Mouse (Mus musculus) CH12.LX (cell line): Measurements from ENCODE around the gene Pirb. TPM values are rescaled to one million over a fixed set of nuclear protein-coding genes. Genes with fewer than 3 reads are reported as not detected.
"Not testable (repeated sequence)": the region's sequence is repeated elsewhere in the genome, so short reads cannot be mapped to it uniquely, and the experiment has no call there.

Experiments used
- DNase-seq: peaks from one replicate; pipeline ENCODE4 v3.0.0-alpha.2; 2013; ENCODE audit errors: extremely low read depth
- H3K27ac ChIP-seq: 2 replicates; pipeline ENCODE4 v1.5.1; 2012; ENCODE audit warnings: low read depth, mild to moderate bottlenecking, control low read depth, moderate library complexity; ENCODE audit not compliant: insufficient read depth
- H3K27me3 ChIP-seq: replicated peaks from 2 replicates; pipeline ENCODE3; 2012; ENCODE audit warnings: inconsistent platforms
- H3K36me3 ChIP-seq, 2 experiments: replicated peaks in 1 of 2; 2 replicates each; pipeline versions ENCODE3 to v1.6.1; 2012; ENCODE audit warnings: inconsistent platforms in 1 of 2, low read length in 1 of 2, mild to moderate bottlenecking in 1 of 2, mixed read lengths in 1 of 2, moderate library complexity in 1 of 2; ENCODE audit not compliant: control insufficient read depth in 1 of 2, insufficient read depth in 1 of 2
- H3K4me1 ChIP-seq, 2 experiments: 2 replicates each; pipeline ENCODE4 v1.6.1; 2012; ENCODE audit warnings: inconsistent platforms in 1 of 2, moderate library complexity in 1 of 2; ENCODE audit not compliant: insufficient read depth in 2 of 2, control insufficient read depth in 1 of 2
- H3K4me2 ChIP-seq: 2 replicates; pipeline ENCODE4 v1.6.1; 2012; ENCODE audit warnings: low read depth, mild to moderate bottlenecking, control low read depth; ENCODE audit not compliant: poor library complexity, insufficient read depth, severe bottlenecking
- H3K4me3 ChIP-seq, 3 experiments: fragments of 150-350 bp in 1 of 3; sonication (generic) in 1 of 3; replicated peaks in 1 of 3; 2 replicates each; pipeline versions ENCODE3 to v1.5.1; 2011 to 2012; ENCODE audit warnings: low read depth in 2 of 3, low read length in 2 of 3, mild to moderate bottlenecking in 2 of 3, moderate library complexity in 2 of 3, control low read depth in 1 of 3, improper control_type of control experiment in 1 of 3, inconsistent platforms in 1 of 3, mixed read lengths in 1 of 3; ENCODE audit not compliant: poor library complexity in 1 of 3
- H3K79me2 ChIP-seq: replicated peaks from 2 replicates; pipeline ENCODE4 v1.6.1; 2012; ENCODE audit warnings: mild to moderate bottlenecking, moderate library complexity; ENCODE audit not compliant: control insufficient read depth, poor library complexity, insufficient read depth, severe bottlenecking; ENCODE audit errors: extremely low read depth
- H3K9ac ChIP-seq: 2 replicates; pipeline ENCODE4 v1.6.1; 2012; ENCODE audit warnings: low read depth, mild to moderate bottlenecking, control low read depth, moderate library complexity; ENCODE audit not compliant: insufficient read depth
- H3K9me3 ChIP-seq: replicated peaks from 2 replicates; pipeline ENCODE3; 2012; ENCODE audit warnings: low read length, inconsistent platforms, mixed read lengths
- BHLHE40 ChIP-seq: IDR thresholded peaks from 2 replicates; pipeline ENCODE4 v1.6.1; 2011; ENCODE audit warnings: mild to moderate bottlenecking, low read depth, low read length, improper control_type of control experiment
- CHD2 ChIP-seq: IDR thresholded peaks from 2 replicates; pipeline ENCODE4 v1.6.1; 2011; ENCODE audit warnings: low read length, improper control_type of control experiment
- CTCF ChIP-seq, 2 experiments: IDR thresholded peaks in 1 of 2; conservative IDR thresholded peaks in 1 of 2; 2 replicates each; pipeline ENCODE4 v1.5.1; 2011 to 2012; ENCODE audit warnings: low read depth in 2 of 2, low read length in 2 of 2, improper control_type of control experiment in 1 of 2, inconsistent platforms in 1 of 2, mild to moderate bottlenecking in 1 of 2, moderate library complexity in 1 of 2
- E2F4 ChIP-seq: IDR thresholded peaks from 2 replicates; pipeline ENCODE4 v1.6.1; 2011; ENCODE audit warnings: low read depth, low read length, improper control_type of control experiment; ENCODE audit not compliant: insufficient replicate concordance
- ELF1 ChIP-seq: IDR thresholded peaks from 2 replicates; pipeline ENCODE4 v1.6.1; 2014; ENCODE audit warnings: low read depth, mild to moderate bottlenecking, inconsistent platforms, low read length, improper control_type of control experiment
- EP300 ChIP-seq: IDR thresholded peaks from 2 replicates; pipeline ENCODE4 v1.6.1; 2011; ENCODE audit warnings: low read length, improper control_type of control experiment
- GABPA ChIP-seq: IDR thresholded peaks from 2 replicates; pipeline ENCODE4 v1.6.1; 2012; ENCODE audit warnings: low read depth, low read length, improper control_type of control experiment, inconsistent platforms; ENCODE audit not compliant: insufficient replicate concordance
- IRF4 ChIP-seq: IDR thresholded peaks from 2 replicates; pipeline ENCODE4 v1.6.1; 2014; ENCODE audit warnings: low read depth, mild to moderate bottlenecking, inconsistent platforms, low read length, improper control_type of control experiment
- KAT2A ChIP-seq: IDR thresholded peaks from 2 replicates; pipeline ENCODE4 v1.6.1; 2012; ENCODE audit warnings: low read length, improper control_type of control experiment, inconsistent platforms; ENCODE audit not compliant: insufficient replicate concordance
- MAX ChIP-seq: IDR thresholded peaks from 2 replicates; pipeline ENCODE4 v1.6.1; 2011; ENCODE audit warnings: low read length, improper control_type of control experiment
- MAZ ChIP-seq: IDR thresholded peaks from 2 replicates; pipeline ENCODE4 v1.6.1; 2012; ENCODE audit warnings: low read depth, mild to moderate bottlenecking, inconsistent platforms, low read length, improper control_type of control experiment, moderate library complexity
- MEF2A ChIP-seq: IDR thresholded peaks from 2 replicates; pipeline ENCODE4 v1.6.1; 2014; ENCODE audit warnings: low read depth, mild to moderate bottlenecking, inconsistent platforms, low read length, improper control_type of control experiment, borderline replicate concordance
- MXI1 ChIP-seq: IDR thresholded peaks from 2 replicates; pipeline ENCODE4 v1.6.1; 2011; ENCODE audit warnings: mild to moderate bottlenecking, low read depth, low read length, improper control_type of control experiment
- NELFE ChIP-seq: IDR thresholded peaks from 2 replicates; pipeline ENCODE4 v1.6.1; 2011; ENCODE audit warnings: low read depth, low read length, improper control_type of control experiment
- POLR2A ChIP-seq: IDR thresholded peaks from 2 replicates; pipeline ENCODE4 v1.6.1; 2011; ENCODE audit warnings: low read depth, mild to moderate bottlenecking, improper control_type of control experiment, low read length
- POLR2AphosphoS2 ChIP-seq: IDR thresholded peaks from 2 replicates; pipeline ENCODE4 v1.6.1; 2011; ENCODE audit warnings: low read depth, low read length, improper control_type of control experiment
- RAD21 ChIP-seq: IDR thresholded peaks from 2 replicates; pipeline ENCODE4 v1.6.1; 2011; ENCODE audit warnings: low read depth, mild to moderate bottlenecking, low read length, improper control_type of control experiment, moderate library complexity
- SIN3A ChIP-seq: IDR thresholded peaks from 2 replicates; pipeline ENCODE4 v1.6.1; 2012; ENCODE audit warnings: low read length, improper control_type of control experiment, inconsistent platforms
- SMC3 ChIP-seq: IDR thresholded peaks from 2 replicates; pipeline ENCODE4 v1.6.1; 2011; ENCODE audit warnings: low read depth, low read length, improper control_type of control experiment
- UBTF ChIP-seq: IDR thresholded peaks from 2 replicates; pipeline ENCODE4 v1.6.1; 2012; ENCODE audit warnings: low read depth, mild to moderate bottlenecking, inconsistent platforms, low read length, improper control_type of control experiment, moderate library complexity
- USF1 ChIP-seq: IDR thresholded peaks from 2 replicates; pipeline ENCODE4 v1.6.1; 2014; ENCODE audit warnings: low read depth, mild to moderate bottlenecking, inconsistent platforms, low read length, improper control_type of control experiment
- USF2 ChIP-seq: conservative IDR thresholded peaks from 2 replicates; pipeline ENCODE4 v1.6.1; 2011; ENCODE audit warnings: low read depth, low read length, improper control_type of control experiment
- ZC3H11A ChIP-seq: IDR thresholded peaks from 2 replicates; pipeline ENCODE4 v1.6.1; 2012; ENCODE audit warnings: low read depth, mild to moderate bottlenecking, inconsistent platforms, low read length, improper control_type of control experiment
- ZMIZ1 ChIP-seq: IDR thresholded peaks from 2 replicates; pipeline ENCODE4 v1.6.1; 2012; ENCODE audit warnings: low read depth, mild to moderate bottlenecking, inconsistent platforms, low read length, improper control_type of control experiment
- ZNF384 ChIP-seq: IDR thresholded peaks from 2 replicates; pipeline ENCODE4 v1.6.1; 2012; ENCODE audit warnings: low read depth, low read length, improper control_type of control experiment, inconsistent platforms
- dilution Hi-C: fragments of 300-500 bp; cut with MboI; formaldehyde crosslinking; loops from 2 replicates; pipeline ENCODE4 v1.14.3; 2020; ENCODE audit warnings: low sequenced_read_pairs; ENCODE audit not compliant: extremely low pct_unique_long_range_greater_than_20kb, extremely low pct_ligation_motif_present
- in situ Hi-C: fragments of 300-500 bp; cut with MboI; formaldehyde crosslinking; loops from 3 replicates; pipeline ENCODE4 v1.14.3; 2019; ENCODE audit warnings: low sequenced_read_pairs, low pct_ligation_motif_present, low pct_unique_long_range_greater_than_20kb, mixed read lengths
- polyA plus RNA-seq: library from polyadenylated mRNA; unstranded; fragments of >175 nt; gene quantifications from 2 replicates; pipeline ENCODE4 v1.2.1, GENCODE M21; 2012; ENCODE audit warnings: low read depth; ENCODE audit not compliant: insufficient read length
- total RNA-seq, 2 experiments: library from RNA; depleted of rRNA; stranded (reverse); fragments of 300-350 nt in 1 of 2; fragments of >200 nt in 1 of 2; gene quantifications; 2 replicates each; pipeline ENCODE4 v1.2.3; 2012 to 2014

The Pirb gene
- total and polyA plus RNA-seq, 3 experiments: 2.8 to 10.7 (median 5.0) TPM

DNA sequence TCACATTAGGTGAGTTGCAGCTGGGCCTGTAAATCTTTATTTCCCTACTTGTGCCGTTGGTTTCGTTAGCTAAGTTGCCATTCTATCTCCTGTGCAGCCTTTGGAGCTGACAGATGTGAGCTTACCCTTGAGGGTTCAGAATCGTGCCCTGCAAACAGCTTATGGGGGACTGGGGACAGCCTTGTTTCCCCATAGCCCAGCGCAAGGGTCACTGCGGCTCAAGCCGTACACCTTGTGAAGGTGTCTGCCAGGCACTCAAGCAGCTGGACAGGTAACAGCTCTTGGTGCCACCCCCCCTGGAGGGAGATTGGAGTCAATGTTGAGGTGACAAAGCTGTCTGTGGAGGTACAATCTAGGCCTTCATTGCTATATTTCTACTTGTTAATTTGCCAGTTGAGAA, 14.3 kb downstream of the Pirb start:
- dilution Hi-C loops (no loop called here), in situ Hi-C loops (no loop called here)
- peak; percentile 16 for DNase-seq
- peak; percentile 21; the same call in 1 of the 2 replicates for TF ChIP-seq POLR2AphosphoS2
- TF ChIP-seq IRF4: no peak
- no peaks in the 10 kb centered on the region for H3K9me3 ChIP-seq
- peak overlapping the region; percentile 69 for H3K4me2 ChIP-seq
- peak overlapping the region; percentile 89 for H3K9ac ChIP-seq
- peak overlapping the region; percentile 14 for H3K27ac ChIP-seq
- H3K27me3 ChIP-seq: no peaks in the 10 kb centered on the region
- peaks cover 38 to 43% of the 10 kb centered on the region in 2 experiments for H3K36me3 ChIP-seq
- peaks cover 2 to 34% of the 10 kb centered on the region in 2 experiments; a peak in 3 of 4 replicates for H3K4me1 ChIP-seq
- peak overlapping the region; percentile 39 to 98 (median 86) for H3K4me3 ChIP-seq
- peaks cover 30% of the 10 kb centered on the region for H3K79me2 ChIP-seq

DNA sequence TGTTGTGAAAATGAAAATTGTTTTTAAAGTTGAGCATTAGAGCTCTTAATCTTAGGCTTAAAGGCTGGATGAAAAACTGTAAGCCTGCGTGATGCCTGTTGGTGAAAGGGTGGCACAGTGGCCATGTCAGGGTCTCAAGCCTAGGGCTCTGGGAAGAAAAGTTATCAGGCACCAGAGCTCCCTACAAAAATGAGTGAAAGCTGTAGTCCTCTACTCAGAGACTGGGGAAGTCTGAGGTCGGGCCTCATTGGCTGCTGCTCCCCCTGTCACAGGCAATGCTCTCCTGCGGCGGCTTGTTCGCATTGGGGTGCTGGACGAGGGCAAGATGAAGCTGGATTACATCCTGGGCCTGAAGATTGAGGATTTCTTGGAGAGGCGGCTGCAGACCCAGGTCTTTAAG, 14.7 kb downstream of the Pirb start:
- DNase-seq: peak; percentile 39
- peak overlapping the region; percentile 28; the same call in 1 of the 2 replicates for H3K27ac ChIP-seq
- dilution Hi-C loops: not testable (repeated sequence)

GRCm38 (mm10) chr7:3704475-3704874, 15.7 kb downstream of the Pirb start:
- peak overlapping the region; percentile 69 for H3K4me2 ChIP-seq
- dilution Hi-C loops: no loop called here
- no peaks in the 10 kb centered on the region for H3K27me3 ChIP-seq
- H3K36me3 ChIP-seq: peaks cover 45 to 50% of the 10 kb centered on the region in 2 experiments
- peaks cover 2 to 31% of the 10 kb centered on the region in 2 experiments; a peak in 3 of 4 replicates for H3K4me1 ChIP-seq
- H3K79me2 ChIP-seq: peaks cover 30% of the 10 kb centered on the region
- H3K9me3 ChIP-seq: no peaks in the 10 kb centered on the region
- peak; percentile 45 for DNase-seq
- in situ Hi-C loops: no loop called here
- peak overlapping the region; percentile 89 for H3K9ac ChIP-seq
- peak overlapping the region; percentile 73 for H3K27ac ChIP-seq
- peak overlapping the region; percentile 68 to 98 (median 86) for H3K4me3 ChIP-seq
- TF ChIP-seq SMC3: 0 out of 2 replicates have a peak, but pooled peaks have one; percentile 2
- TF ChIP-seq MEF2A: no peak
- no peak for TF ChIP-seq CHD2
- no peak for TF ChIP-seq ZNF384
- TF ChIP-seq CTCF (conservative IDR thresholded peaks at IDR 0.05 in 1 of 2, IDR thresholded peaks at IDR 0.05 in 1 of 2; ENCODE audit: low read depth in 2 of 2, low read length in 2 of 2): no peak
- no peak for TF ChIP-seq UBTF
- no peak for TF ChIP-seq USF2
- TF ChIP-seq POLR2AphosphoS2: 0 out of 2 replicates have a peak, but pooled peaks have one; percentile 33
- no peak for TF ChIP-seq EP300
- no peak; the same call in 1 of the 2 replicates for TF ChIP-seq BHLHE40
- no peak for TF ChIP-seq ELF1
- no peak; the same call in 1 of the 2 replicates for TF ChIP-seq ZMIZ1
- peak; percentile 82 for TF ChIP-seq MXI1
- 0 out of 2 replicates have a peak, but pooled peaks have one; percentile 58 for TF ChIP-seq E2F4
- no peak for TF ChIP-seq MAZ
- no peak for TF ChIP-seq ZC3H11A
- TF ChIP-seq GABPA: no peak
- TF ChIP-seq USF1: no peak; the same call in 1 of the 2 replicates
- no peak for TF ChIP-seq RAD21
- TF ChIP-seq SIN3A: no peak
- TF ChIP-seq NELFE: no peak
- peak; percentile 96 for TF ChIP-seq MAX
- TF ChIP-seq KAT2A: 0 out of 2 replicates have a peak, but pooled peaks have one; percentile 66
- no peak for TF ChIP-seq IRF4

More for the DNA sequence above, 14.7 kb downstream of the Pirb start:
- H3K27me3 ChIP-seq, in situ Hi-C loops, H3K9me3 ChIP-seq: not testable (repeated sequence)
- H3K4me3 ChIP-seq: peak overlapping the region; percentile 68 to 98 (median 86)
- H3K36me3 ChIP-seq: peaks cover 40 to 42% of the 10 kb centered on the region in 2 experiments
- H3K4me2 ChIP-seq: peak overlapping the region; percentile 69
- peaks cover 2 to 31% of the 10 kb centered on the region in 2 experiments; a peak in 3 of 4 replicates for H3K4me1 ChIP-seq
- peak; percentile 46; the same call in 1 of the 2 replicates for TF ChIP-seq POLR2A
- 0 out of 2 replicates have a peak, but pooled peaks have one; percentile 7 for TF ChIP-seq CHD2
- H3K9ac ChIP-seq: peak overlapping the region; percentile 89
- H3K79me2 ChIP-seq: peaks cover 30% of the 10 kb centered on the region
